In genomic region chr7:116517240-116517639, GRCm38 (mm10) we compare ENCODE assay signal across 17 mouse cellular contexts. TPM values are rescaled to one million over a fixed set of nuclear protein-coding genes. Genes with fewer than 3 reads are reported as not detected.
DNase-seq lines count a peak whose midpoint lies in the region; ATAC-seq and TF ChIP-seq lines count a peak whose summit lies in the region.
"Had no signal": no experiment of that assay in that cellular context is flagged by ENCODE, and none has a peak within 500 bp of the region (broad histone marks: within the 10 kb centered on the region; RNA-seq: fewer than 3 reads in every experiment).

No protein-coding gene starts in this region.

- H3K36me3 ChIP-seq in heart, embryonic 11.5 days (ENCODE audit: control insufficient read depth, insufficient read depth, low read length) = peaks cover 2% of the 10 kb centered on the region; the same call in 1 of the 2 replicates
- H3K36me3 ChIP-seq in testis, adult 2 months (ENCODE audit: control insufficient read depth, insufficient read depth, low read length) = no peaks in the 10 kb centered on the region
- peaks cover 11% of the 10 kb centered on the region for H3K36me3 ChIP-seq in midbrain, embryonic 13.5 days

- no peak overlapping the region for H3K4me2 ChIP-seq in heart, embryonic 11.5 days
- H3K4me2 ChIP-seq in midbrain, embryonic 13.5 days (replicated peaks) = no peak overlapping the region
- H3K4me2 ChIP-seq: embryonic facial prominence, embryonic 15.5 days; limb, embryonic 15.5 days; lung, embryonic 14.5 days had no signal

- no peaks in the 10 kb centered on the region for H3K9me3 ChIP-seq in heart, embryonic 11.5 days (replicated peaks; ENCODE audit: control insufficient read depth, low read length)
- H3K9me3 ChIP-seq in midbrain, embryonic 13.5 days = no peaks in the 10 kb centered on the region
- H3K9me3 ChIP-seq: embryonic facial prominence, embryonic 15.5 days; limb, embryonic 15.5 days had no signal

- TF ChIP-seq POLR2A in testis, adult 2 months (IDR thresholded peaks at IDR 0.05; ENCODE audit: control insufficient read depth, low read depth, low read length) = no peak

- no peak for DNase-seq in heart, adult 8-10 months (ENCODE audit: low spot score)
- DNase-seq in testis, postnatal 10 days (ENCODE audit: low spot score) = no peak
- peak; percentile 30 for DNase-seq in retina, postnatal 7 days (ENCODE audit: low read depth, low spot score)
- no peak for DNase-seq in spleen, adult 12 weeks (ENCODE audit: low spot score)
- DNase-seq in thymus, adult 18-20 months = no peak
- DNase-seq: adrenal gland, adult 2 months; cerebellum, adult 9-11 months; kidney, adult 11 months; lung, embryonic 14.5 days; spleen, adult 18-20 months had no signal

- ATAC-seq in heart, embryonic 11.5 days (replicated peaks; ENCODE audit: insufficient number of reproducible peaks, low FRiP score, low TSS enrichment) = no peak
- ATAC-seq in midbrain, embryonic 13.5 days = 0 out of 2 replicates have a peak, but pooled peaks have one; percentile 56
- ATAC-seq: Patski had no signal

- H3K9ac ChIP-seq in heart, embryonic 11.5 days (ENCODE audit: low read depth, low read length) = no peak overlapping the region
- no peak overlapping the region for H3K9ac ChIP-seq in midbrain, embryonic 13.5 days (replicated peaks)
- H3K9ac ChIP-seq: embryonic facial prominence, embryonic 15.5 days; limb, embryonic 15.5 days; lung, embryonic 14.5 days had no signal

- no peak for TF ChIP-seq CTCF in testis, adult 2 months (IDR thresholded peaks at IDR 0.05; ENCODE audit: control insufficient read depth, insufficient read depth, insufficient replicate concordance, low read depth, low read length)

- no peak overlapping the region for H3K4me3 ChIP-seq in heart, embryonic 11.5 days (ENCODE audit: low read depth, low read length)
- H3K4me3 ChIP-seq in testis, adult 2 months (ENCODE audit: control insufficient read depth, low read depth, low read length) = no peak overlapping the region
- H3K4me3 ChIP-seq in midbrain, embryonic 13.5 days (replicated peaks) = no peak overlapping the region
- H3K4me3 ChIP-seq: embryonic facial prominence, embryonic 15.5 days; limb, embryonic 15.5 days had no signal

- no peaks in the 10 kb centered on the region for H3K27me3 ChIP-seq in heart, embryonic 11.5 days (ENCODE audit: control insufficient read depth, insufficient read depth, low read length)
- H3K27me3 ChIP-seq in testis, adult 2 months (ENCODE audit: control insufficient read depth, insufficient read depth, low read length) = no peaks in the 10 kb centered on the region
- H3K27me3 ChIP-seq in midbrain, embryonic 13.5 days = no peaks in the 10 kb centered on the region
- H3K27me3 ChIP-seq: CH12.LX; embryonic facial prominence, embryonic 15.5 days; limb, embryonic 15.5 days; Patski had no signal

- WGBS in heart, embryonic 11.5 days (ENCODE audit: insufficient replicate concordance) = 49% methylated on average over 5 of the region's 5 CpGs
- WGBS in midbrain, embryonic 13.5 days = 28% methylated on average over 5 of the region's 5 CpGs

- peak overlapping the region; percentile 10; the same call in 1 of the 2 replicates for H3K27ac ChIP-seq in heart, embryonic 11.5 days (ENCODE audit: low read depth, low read length)
- 0 out of 2 replicates have a peak overlapping the region, but pooled peaks have one; percentile 11 for H3K27ac ChIP-seq in testis, adult 2 months (ENCODE audit: control insufficient read depth, insufficient read depth, low read depth, low read length)
- peak overlapping the region; percentile 71 for H3K27ac ChIP-seq in midbrain, embryonic 13.5 days
- H3K27ac ChIP-seq: embryonic facial prominence, embryonic 15.5 days; limb, embryonic 15.5 days had no signal

- peaks cover 16% of the 10 kb centered on the region for H3K4me1 ChIP-seq in heart, embryonic 11.5 days (ENCODE audit: control insufficient read depth, insufficient read depth, low read length)
- H3K4me1 ChIP-seq in testis, adult 2 months (ENCODE audit: control insufficient read depth, insufficient read depth, low read length) = no peaks in the 10 kb centered on the region
- H3K4me1 ChIP-seq in midbrain, embryonic 13.5 days (replicated peaks) = peaks cover 8% of the 10 kb centered on the region
- H3K4me1 ChIP-seq: embryonic facial prominence, embryonic 15.5 days had no signal

RNA-seq across cellular contexts. Expression of gene Nucb2, which starts 13.1 kb away (rescaled TPM):
- polyA plus RNA-seq in heart, embryonic 11.5 days (2014; fragmentation: Nextera tagmentation; extraction: Ambion mirVana) = 6.5 and 8.7 TPM in 2 replicates
- 1 to 10 TPM; 5.1 to 7.9 (median 6.7) TPM for total RNA-seq in heart, adult 8-10 months (2022)
- 7.5 and 10.0 TPM in 2 replicates for polyA plus RNA-seq in testis, adult 2 months (2012; rRNA removed)
- polyA plus RNA-seq in midbrain, embryonic 13.5 days (2015; fragmentation: Nextera tagmentation; extraction: Ambion mirVana) = 20.2 and 25.0 TPM in 2 replicates

Comparison
In these comparisons a context has a peak if more than half of its experiments do, and no peak if none do; other contexts are left out.
1. H3K27ac ChIP-seq: peak in every context shown above with its lines; median percentile 71 in midbrain, embryonic 13.5 days; 11 in testis, adult 2 months; 10 in heart, embryonic 11.5 days.